Mouse (Mus musculus): ENCODE measurements around the gene Arih2.

DNA sequence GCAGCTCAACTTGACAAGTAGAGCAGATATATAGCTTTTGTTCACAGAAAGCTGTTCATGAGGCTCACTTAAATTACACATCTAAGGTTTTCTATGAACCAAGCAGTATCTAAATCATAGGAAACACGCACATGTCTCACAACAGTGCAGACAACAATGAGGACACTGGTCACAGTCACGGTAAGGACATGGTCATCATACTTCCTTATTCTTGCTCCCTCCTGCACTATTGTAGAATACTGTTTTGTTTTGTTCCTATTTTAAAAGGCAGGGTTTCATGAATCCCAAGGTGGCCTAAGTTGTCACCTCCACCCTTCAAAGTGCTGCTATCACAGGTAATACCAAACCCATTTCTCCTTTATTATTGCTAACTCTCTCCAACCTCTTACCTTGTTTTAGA lies 9.4 kb downstream of the Arih2 start:
- TF ChIP-seq CTCF (IDR thresholded peaks at IDR 0.05; ENCODE audit: control insufficient read depth, insufficient read depth, low read length) (no peak), POLR2A (IDR thresholded peaks at IDR 0.05; ENCODE audit: borderline replicate concordance, control insufficient read depth, low read depth, low read length) (no peak)

All from bone marrow, adult 2 months (tissue).